Mouse (Mus musculus) lung, adult 2 months (tissue): ENCODE measurements around the gene Cd22.

Experiments
- CTCF ChIP-seq: fragments of 200-500 bp; IDR thresholded peaks from 2 replicates; pipeline ENCODE4 v1.5.1; 2011; ENCODE audit warnings: mild to moderate bottlenecking, low read length, control low read depth; ENCODE audit not compliant: insufficient read depth
- POLR2A ChIP-seq: fragments of 200-500 bp; IDR thresholded peaks from 2 replicates; pipeline ENCODE4 v1.6.1; 2011; ENCODE audit warnings: low read depth, mild to moderate bottlenecking, control low read depth, low read length, borderline replicate concordance; ENCODE audit errors: extremely low read depth

GRCm38 (mm10) chr7:30823675-30824074, 56.5 kb downstream of the Cd22 start, which contains the start of gene Ffar2:
- TF ChIP-seq CTCF (no peak), POLR2A (no peak)
